Mouse (Mus musculus) cerebellum, postnatal 25 days (tissue): ENCODE measurements at regions not wholly inside any gene's neighbourhood (a gene's known extent, or its start where the extent isn't known, plus 50 kb on each side); places are given as distances from the start of the nearest gene placed in this dataset.

Source experiments
- DNase-seq, 2 experiments: peaks; one replicate each; pipeline ENCODE4 v3.0.0; 2021; ENCODE audit warnings: mixed read lengths in 2 of 2

GRCm38 (mm10) chr6:75281506-75282194 is 1215.9 kb downstream of the Gm9008 start:
- no peak for DNase-seq

GRCm38 (mm10) chr6:75254076-75254414 is 1243.5 kb downstream of the Gm9008 start:
- no peak for DNase-seq

- DNase-seq: peak; percentile 11 to 51
Measured at GRCm38 (mm10) chr6:75253357-75254075, 1244.1 kb downstream of the Gm9008 start.

GRCm38 (mm10) chr6:75215515-75215914 is 1282.1 kb downstream of the Gm9008 start:
- DNase-seq: no peak

GRCm38 (mm10) chr6:75212721-75213475 is 1284.7 kb downstream of the Gm9008 start:
- DNase-seq: no peak
